Mouse (Mus musculus) testis, adult 2 months (tissue): Measurements from ENCODE around the gene Ripk3. TPM values are rescaled to one million over a fixed set of nuclear protein-coding genes. Genes with fewer than 3 reads are reported as not detected.

ENCODE experiments used
- H3K27ac ChIP-seq: fragments of 200-500 bp; 2 replicates; pipeline ENCODE4 v1.5.1; 2012; ENCODE audit warnings: low read depth, low read length; ENCODE audit not compliant: control insufficient read depth, insufficient read depth
- H3K27me3 ChIP-seq: fragments of 200-500 bp; 2 replicates; pipeline ENCODE4 v1.6.1; 2012; ENCODE audit warnings: mild to moderate bottlenecking, low read length, moderate library complexity; ENCODE audit not compliant: control insufficient read depth, insufficient read depth
- H3K36me3 ChIP-seq: fragments of 200-500 bp; 2 replicates; pipeline ENCODE4 v1.6.1; 2012; ENCODE audit warnings: mild to moderate bottlenecking, low read length; ENCODE audit not compliant: control insufficient read depth, insufficient read depth
- H3K4me1 ChIP-seq: fragments of 200-500 bp; 2 replicates; pipeline ENCODE4 v1.6.1; 2012; ENCODE audit warnings: low read length; ENCODE audit not compliant: control insufficient read depth, insufficient read depth
- H3K4me3 ChIP-seq: fragments of 200-500 bp; 2 replicates; pipeline ENCODE4 v1.5.1; 2012; ENCODE audit warnings: low read depth, mild to moderate bottlenecking, low read length, moderate library complexity, mixed read lengths; ENCODE audit not compliant: control insufficient read depth
- CTCF ChIP-seq: fragments of 200-500 bp; IDR thresholded peaks from 2 replicates; pipeline ENCODE4 v1.5.1; 2012; ENCODE audit warnings: low read depth, mild to moderate bottlenecking, inconsistent platforms, low read length, moderate library complexity; ENCODE audit not compliant: control insufficient read depth, insufficient read depth, insufficient replicate concordance
- POLR2A ChIP-seq: fragments of 200-500 bp; IDR thresholded peaks from 2 replicates; pipeline ENCODE4 v1.6.1; 2012; ENCODE audit warnings: low read depth, mild to moderate bottlenecking, inconsistent platforms, low read length, moderate library complexity; ENCODE audit not compliant: control insufficient read depth
- polyA plus RNA-seq: library from polyadenylated mRNA; depleted of rRNA; stranded (reverse); fragments of >200 nt; gene quantifications from 2 replicates; pipeline ENCODE4 v1.2.3, GENCODE M21; 2012

Gene Ripk3
- polyA plus RNA-seq, 1 experiment = 4.8 TPM

GRCm38 (mm10) chr14:55757566-55757965 is 31.1 kb downstream of the Ripk3 start:
- H3K27me3 ChIP-seq = no peaks in the 10 kb centered on the region
- peaks cover 4% of the 10 kb centered on the region for H3K36me3 ChIP-seq
- H3K4me1 ChIP-seq = no peaks in the 10 kb centered on the region; the same call in none of the 2 replicates
- H3K27ac ChIP-seq = no peak overlapping the region
- H3K4me3 ChIP-seq = no peak overlapping the region
- TF ChIP-seq POLR2A (no peak), CTCF (no peak)

DNA sequence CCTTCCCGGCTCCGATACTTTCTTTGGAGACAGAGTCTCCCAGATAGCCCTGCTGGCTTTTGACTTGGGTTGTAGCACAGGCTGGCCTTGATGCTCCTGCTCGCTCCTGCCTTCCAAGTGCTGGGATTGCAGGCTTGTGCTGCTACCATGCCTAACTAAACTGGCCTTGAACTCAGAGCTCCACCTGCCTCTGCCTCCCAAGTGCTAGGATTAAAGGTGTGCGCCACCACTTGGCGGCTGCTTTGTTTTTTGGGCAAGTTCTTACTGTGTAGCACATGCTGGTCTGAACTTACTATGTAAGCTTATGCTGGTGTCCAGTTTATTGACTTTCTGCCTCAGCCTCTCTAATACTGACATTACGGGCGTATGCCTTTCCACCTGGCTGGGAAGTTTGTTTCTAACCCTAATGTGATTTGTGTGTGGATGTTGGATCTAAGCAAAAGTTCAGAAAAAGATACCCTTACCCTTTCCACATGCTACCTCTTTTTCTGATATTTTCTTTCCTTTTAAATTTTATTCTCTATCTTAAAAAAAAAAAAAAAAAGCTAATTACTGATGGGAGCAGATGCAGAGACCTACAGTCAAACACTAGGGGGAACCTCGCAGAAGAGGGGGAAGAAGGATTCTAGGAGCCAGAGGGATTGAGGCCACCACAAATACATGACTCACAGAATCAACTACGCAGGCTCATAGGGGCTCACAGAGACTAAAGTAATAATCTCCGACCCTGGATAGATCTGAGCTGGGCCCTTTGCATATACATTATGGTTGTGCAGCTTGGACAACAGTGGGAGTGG is 41.4 kb downstream of the Ripk3 start:
- no peaks in the 10 kb centered on the region for H3K27me3 ChIP-seq
- peaks cover 11% of the 10 kb centered on the region for H3K4me1 ChIP-seq
- H3K27ac ChIP-seq = no peak overlapping the region
- H3K4me3 ChIP-seq = peak overlapping the region; percentile 96
- H3K36me3 ChIP-seq = no peaks in the 10 kb centered on the region; the same call in none of the 2 replicates
- TF ChIP-seq POLR2A (no peak), CTCF (no peak)

GRCm38 (mm10) chr14:55745861-55746237 is 42.8 kb downstream of the Ripk3 start:
- Histone ChIP-seq H3K27ac (peak overlapping the region; percentile 86), H3K4me1 (peaks cover 11% of the 10 kb centered on the region), H3K27me3 (no peaks in the 10 kb centered on the region), H3K36me3 (no peaks in the 10 kb centered on the region; the same call in none of the 2 replicates), H3K4me3 (peak overlapping the region; percentile 96)
- no peak for TF ChIP-seq CTCF
- no peak for TF ChIP-seq POLR2A

DNA sequence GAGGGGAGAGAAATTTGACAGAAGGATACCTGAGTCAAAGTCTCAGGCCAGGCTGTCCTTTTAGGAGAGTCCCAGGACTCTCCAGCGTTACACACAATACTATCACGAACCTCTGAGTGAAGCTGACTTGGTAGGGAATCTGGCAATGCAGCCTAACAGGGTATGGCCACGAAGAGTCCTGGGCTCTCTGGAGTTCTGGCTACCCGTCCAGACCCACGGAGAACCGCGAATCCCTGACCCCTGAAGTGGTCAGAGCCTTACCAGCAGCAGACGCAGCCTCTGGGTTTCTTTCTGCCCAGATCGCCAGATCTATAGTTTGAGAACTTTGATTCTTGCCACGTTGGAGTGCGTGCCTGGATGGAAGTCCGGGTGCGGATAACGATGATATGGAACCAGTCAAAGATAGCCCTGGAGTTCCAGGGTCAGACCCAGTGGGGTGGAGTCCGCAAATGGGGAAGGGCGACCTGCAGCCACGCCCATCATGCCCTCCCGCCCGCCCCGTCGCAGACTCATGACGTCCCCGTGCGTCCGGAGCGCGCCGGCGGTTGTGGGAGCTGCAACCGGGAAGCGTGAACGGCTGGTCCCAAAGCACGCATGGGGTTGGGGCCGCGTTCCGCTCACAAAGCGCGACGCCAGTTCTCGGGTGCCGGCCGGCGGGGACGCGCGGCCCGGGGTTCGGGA is 43.3 kb downstream of the Ripk3 start, which contains the start of the genes Dhrs1 and Nop9:
Gene Dhrs1, minus strand, starts transcription at position 511 of the 681 bp plus-strand sequence.
Gene Nop9, plus strand, starts transcription at position 514 of the 681 bp plus-strand sequence.
- peaks cover 11% of the 10 kb centered on the region for H3K4me1 ChIP-seq
- peak within 1 kb of the TSS; percentile 96 for H3K4me3 ChIP-seq
- peak within 1 kb of the TSS; percentile 86 for H3K27ac ChIP-seq
- H3K27me3 ChIP-seq = no peaks in the 10 kb centered on the region
- no peaks in the 10 kb centered on the region; the same call in 1 of the 2 replicates for H3K36me3 ChIP-seq
- TF ChIP-seq POLR2A (peak; percentile 56; the same call in 1 of the 2 replicates), CTCF (no peak)

DNA sequence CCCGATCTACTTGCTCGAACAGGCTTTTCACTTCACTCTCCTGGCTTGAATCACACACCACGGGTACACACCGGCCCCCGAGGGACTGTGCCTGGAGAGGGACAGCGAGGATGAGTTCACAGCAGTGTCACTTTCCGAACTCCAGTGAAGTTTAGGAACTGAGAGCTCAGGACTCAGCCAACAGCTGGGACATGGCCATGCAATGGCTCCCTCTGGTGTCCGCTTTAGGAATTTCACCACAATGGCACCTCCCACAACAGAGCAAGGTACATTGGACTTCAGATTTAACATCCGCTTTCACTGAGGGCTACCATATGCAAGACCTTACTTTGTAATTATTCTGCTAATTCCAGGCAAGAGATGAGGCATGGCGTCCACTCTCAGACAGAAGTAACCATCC is 45.0 kb downstream of the Ripk3 start:
- Histone ChIP-seq H3K27ac (no peak overlapping the region), H3K4me3 (no peak overlapping the region), H3K27me3 (no peaks in the 10 kb centered on the region), H3K4me1 (peaks cover 11% of the 10 kb centered on the region), H3K36me3 (no peaks in the 10 kb centered on the region; the same call in 1 of the 2 replicates)
- no peak for TF ChIP-seq POLR2A
- peak; percentile 94; the same call in 1 of the 2 replicates for TF ChIP-seq CTCF

DNA sequence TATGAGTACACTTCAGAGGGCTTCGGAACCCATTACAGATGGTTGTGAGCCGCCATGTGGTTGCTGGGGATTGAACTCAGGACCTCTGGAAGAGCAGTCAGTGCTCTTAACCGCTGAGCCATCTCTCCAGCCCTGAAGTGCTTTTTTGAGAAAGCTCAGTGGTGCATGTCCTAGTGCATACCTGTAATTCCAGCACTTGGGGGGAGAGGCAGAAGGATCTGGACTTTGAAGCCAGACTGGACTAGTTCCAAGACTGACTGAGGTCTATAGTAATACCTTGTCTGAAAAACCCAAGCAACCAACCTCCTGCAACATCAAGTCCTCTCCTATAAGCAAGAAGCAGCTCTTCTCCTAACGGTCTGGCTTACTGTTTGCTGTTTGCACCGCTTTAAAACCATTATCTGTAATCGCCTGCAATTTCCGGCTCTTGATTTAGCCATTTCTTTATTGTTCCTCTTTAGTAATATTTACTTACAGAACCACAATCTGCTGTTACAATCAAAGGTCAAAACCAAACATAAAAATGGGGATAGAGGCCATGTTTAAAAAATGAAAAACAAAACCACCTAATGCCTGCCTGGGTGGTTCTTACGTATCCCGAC is 51.5 kb downstream of the Ripk3 start:
- Histone ChIP-seq H3K36me3 (no peaks in the 10 kb centered on the region), H3K4me3 (no peak overlapping the region), H3K27me3 (no peaks in the 10 kb centered on the region), H3K4me1 (peaks cover 9% of the 10 kb centered on the region), H3K27ac (no peak overlapping the region)
- TF ChIP-seq CTCF (no peak), POLR2A (no peak)

GRCm38 (mm10) chr14:55735758-55736157 is 52.9 kb downstream of the Ripk3 start:
- H3K4me3 ChIP-seq = no peak overlapping the region
- no peaks in the 10 kb centered on the region for H3K36me3 ChIP-seq
- TF ChIP-seq CTCF (no peak), POLR2A (no peak)
- H3K27me3 ChIP-seq = no peaks in the 10 kb centered on the region
- H3K27ac ChIP-seq = no peak overlapping the region
- H3K4me1 ChIP-seq = peaks cover 9% of the 10 kb centered on the region
